In the genomic region with DNA sequence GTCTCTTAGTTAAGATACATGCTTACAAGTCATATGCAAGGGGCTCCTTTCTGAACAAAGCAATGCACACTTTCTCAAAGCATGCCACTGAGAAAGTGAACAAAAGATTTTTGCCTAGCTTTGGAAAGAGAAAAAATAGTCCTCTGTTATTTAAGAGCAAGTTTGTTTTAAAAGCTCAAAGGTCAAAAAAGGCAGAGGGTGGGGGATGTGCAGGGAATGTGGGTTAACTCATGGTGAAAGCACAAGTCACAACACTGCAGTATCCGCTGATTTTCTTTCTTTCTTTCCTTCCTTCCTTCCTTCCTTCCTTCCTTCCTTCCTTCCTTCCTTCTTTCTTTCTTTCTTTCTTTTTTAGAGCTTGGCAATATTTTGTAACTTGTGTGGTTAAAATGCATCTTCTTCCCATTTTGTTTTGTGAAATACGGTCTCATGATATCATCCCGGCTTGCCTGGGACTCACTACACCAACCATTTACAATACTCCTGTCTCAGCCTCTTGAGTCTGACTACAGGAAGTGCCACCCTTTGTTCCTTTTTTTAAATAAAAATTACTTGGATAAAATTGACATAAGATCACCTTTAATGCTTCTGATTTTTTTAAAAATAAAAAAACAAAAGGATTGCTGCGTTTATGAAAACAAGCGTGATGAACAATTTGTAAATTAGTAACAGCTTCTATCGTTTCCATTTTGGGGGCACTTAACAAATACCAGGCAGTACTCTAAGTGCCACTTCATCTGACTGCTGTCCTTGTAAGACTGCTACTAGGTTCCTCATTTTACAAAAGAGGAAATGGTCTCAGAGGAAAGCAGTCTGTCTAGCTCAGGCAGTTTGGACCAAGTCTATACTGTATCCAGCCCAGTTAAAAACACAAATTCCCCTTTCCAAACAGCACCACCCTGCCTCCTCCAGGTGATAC, we compare ENCODE assay signal across 11 mouse cellular contexts. TPM values are rescaled to one million over a fixed set of nuclear protein-coding genes. Genes with fewer than 3 reads are reported as not detected.
DNase-seq lines count a peak whose midpoint lies in the region; ATAC-seq and TF ChIP-seq lines count a peak whose summit lies in the region.
"Had no signal": no experiment of that assay in that cellular context is flagged by ENCODE, and none has a peak within 500 bp of the region (broad histone marks: within the 10 kb centered on the region; RNA-seq: fewer than 3 reads in every experiment).

No protein-coding gene starts in this region.

- intact Hi-C loops in heart, adult 2 months (cut with DNase I), result no loop called here

- no peak for ATAC-seq in heart, postnatal 0 days (ENCODE audit: insufficient read depth, low read depth)
- ATAC-seq in common myeloid progenitor, adult 5-6 weeks (replicated peaks; ENCODE audit: low read depth, poor library complexity, severe bottlenecking), result peak; percentile 68
- ATAC-seq in liver, embryonic 15.5 days (ENCODE audit: insufficient read depth), result no peak
- ATAC-seq in midbrain, embryonic 15.5 days (replicated peaks), result no peak
- no peak for ATAC-seq in forebrain, postnatal 0 days
- ATAC-seq: CD4-positive, CD25-positive, alpha-beta regulatory T cell, adult 4 months had no signal

- TF ChIP-seq EP300 in heart, postnatal 0 days (IDR thresholded peaks at IDR 0.05; ENCODE audit: low read depth), result no peak
- TF ChIP-seq EP300 in heart, adult 2 months (IDR thresholded peaks at IDR 0.05; ENCODE audit: insufficient read depth, low read depth, low read length), result no peak

- H3K9ac ChIP-seq in heart, postnatal 0 days (replicated peaks; ENCODE audit: low read depth, low read length), result no peak overlapping the region
- no peak overlapping the region for H3K9ac ChIP-seq in heart, adult 2 months (ENCODE audit: low read depth, low read length)
- H3K9ac ChIP-seq in liver, embryonic 15.5 days, result no peak overlapping the region
- H3K9ac ChIP-seq in midbrain, embryonic 15.5 days, result no peak overlapping the region
- no peak overlapping the region for H3K9ac ChIP-seq in forebrain, postnatal 0 days

- TF ChIP-seq POLR2A in heart, adult 2 months (IDR thresholded peaks at IDR 0.05; ENCODE audit: insufficient read depth, low read depth, low read length), result no peak
- no peak for TF ChIP-seq POLR2A in thymus, adult 2 months (IDR thresholded peaks at IDR 0.05; ENCODE audit: control insufficient read depth, extremely low read depth, insufficient read depth, low read length, poor library complexity)

- peaks cover 8% of the 10 kb centered on the region; the same call in 1 of the 2 replicates for H3K79me2 ChIP-seq in heart, adult 2 months (replicated peaks; ENCODE audit: control insufficient read depth, insufficient read depth, low read length)

- peaks cover 26% of the 10 kb centered on the region for H3K4me1 ChIP-seq in heart, postnatal 0 days (ENCODE audit: control insufficient read depth, insufficient read depth)
- peaks cover 10% of the 10 kb centered on the region for H3K4me1 ChIP-seq in heart, adult 2 months (ENCODE audit: control insufficient read depth, insufficient read depth, low read length)
- peaks cover 35% of the 10 kb centered on the region for H3K4me1 ChIP-seq in liver, embryonic 15.5 days (replicated peaks)
- peaks cover 34% of the 10 kb centered on the region for H3K4me1 ChIP-seq in midbrain, embryonic 15.5 days
- H3K4me1 ChIP-seq in thymus, adult 2 months (replicated peaks; ENCODE audit: control insufficient read depth, insufficient read depth, low read length), result 0 out of 2 replicates have a peak, but pooled peaks cover 2% of the 10 kb centered on the region
- H3K4me1 ChIP-seq in forebrain, postnatal 0 days (ENCODE audit: insufficient read depth), result peaks cover 13% of the 10 kb centered on the region

- TF ChIP-seq CTCF in heart, postnatal 0 days (IDR thresholded peaks at IDR 0.05; ENCODE audit: low read depth), result no peak
- no peak for TF ChIP-seq CTCF in heart, adult 2 months (IDR thresholded peaks at IDR 0.05)
- TF ChIP-seq CTCF in thymus, adult 2 months (IDR thresholded peaks at IDR 0.05; ENCODE audit: borderline replicate concordance, control insufficient read depth, extremely low read depth, insufficient read depth, low read length, poor library complexity), result no peak
- TF ChIP-seq CTCF in forebrain, postnatal 0 days (IDR thresholded peaks at IDR 0.05; ENCODE audit: low read depth), result no peak

- H3K27ac ChIP-seq in heart, postnatal 0 days (ENCODE audit: low read depth), result peak overlapping the region; percentile 43; the same call in 1 of the 2 replicates
- H3K27ac ChIP-seq in heart, adult 2 months, result no peak overlapping the region
- H3K27ac ChIP-seq in liver, embryonic 15.5 days (replicated peaks), result peak overlapping the region; percentile 72; the same call in 1 of the 2 replicates
- no peak overlapping the region for H3K27ac ChIP-seq in midbrain, embryonic 15.5 days
- H3K27ac ChIP-seq in thymus, adult 2 months (ENCODE audit: control insufficient read depth, insufficient read depth, low read length), result no peak overlapping the region
- no peak overlapping the region for H3K27ac ChIP-seq in forebrain, postnatal 0 days (ENCODE audit: low read depth, low read length)
- H3K27ac ChIP-seq: kidney, postnatal 0 days had no signal

- no peak overlapping the region for H3K4me3 ChIP-seq in heart, postnatal 0 days (ENCODE audit: low read depth, low read length)
- H3K4me3 ChIP-seq in heart, adult 2 months, result no peak overlapping the region
- H3K4me3 ChIP-seq in liver, embryonic 15.5 days (replicated peaks), result no peak overlapping the region
- no peak overlapping the region for H3K4me3 ChIP-seq in midbrain, embryonic 15.5 days
- H3K4me3 ChIP-seq in thymus, adult 2 months (ENCODE audit: control insufficient read depth, insufficient read depth, low read length), result no peak overlapping the region
- no peak overlapping the region for H3K4me3 ChIP-seq in forebrain, postnatal 0 days (ENCODE audit: low read depth, low read length)

- H3K4me2 ChIP-seq in heart, postnatal 0 days (ENCODE audit: low read depth, low read length), result no peak overlapping the region
- peak overlapping the region; percentile 35 for H3K4me2 ChIP-seq in liver, embryonic 15.5 days
- no peak overlapping the region for H3K4me2 ChIP-seq in midbrain, embryonic 15.5 days
- H3K4me2 ChIP-seq in forebrain, postnatal 0 days (ENCODE audit: low read depth), result no peak overlapping the region

- no peaks in the 10 kb centered on the region for H3K27me3 ChIP-seq in heart, postnatal 0 days (ENCODE audit: control insufficient read depth, insufficient read depth, low read length)
- no peaks in the 10 kb centered on the region for H3K27me3 ChIP-seq in heart, adult 2 months (ENCODE audit: control insufficient read depth, insufficient read depth, low read length)
- no peaks in the 10 kb centered on the region for H3K27me3 ChIP-seq in liver, embryonic 15.5 days
- H3K27me3 ChIP-seq in midbrain, embryonic 15.5 days (replicated peaks), result no peaks in the 10 kb centered on the region
- no peaks in the 10 kb centered on the region for H3K27me3 ChIP-seq in thymus, adult 2 months (ENCODE audit: control insufficient read depth, insufficient read depth, low read length)
- H3K27me3 ChIP-seq in forebrain, postnatal 0 days (ENCODE audit: insufficient read depth, low read length), result no peaks in the 10 kb centered on the region

- H3K9me3 ChIP-seq in heart, postnatal 0 days (replicated peaks; ENCODE audit: control insufficient read depth, low read length), result no peaks in the 10 kb centered on the region
- no peaks in the 10 kb centered on the region for H3K9me3 ChIP-seq in liver, embryonic 15.5 days (replicated peaks)
- H3K9me3 ChIP-seq in midbrain, embryonic 15.5 days, result no peaks in the 10 kb centered on the region
- no peaks in the 10 kb centered on the region for H3K9me3 ChIP-seq in forebrain, postnatal 0 days (ENCODE audit: low read length)

- H3K36me3 ChIP-seq in heart, postnatal 0 days (replicated peaks; ENCODE audit: control insufficient read depth, insufficient read depth, low read length), result no peaks in the 10 kb centered on the region; the same call in none of the 2 replicates
- H3K36me3 ChIP-seq in heart, adult 2 months (ENCODE audit: control insufficient read depth, insufficient read depth, low read length), result peaks cover 47% of the 10 kb centered on the region
- H3K36me3 ChIP-seq in liver, embryonic 15.5 days (replicated peaks), result peaks cover 15% of the 10 kb centered on the region
- no peaks in the 10 kb centered on the region for H3K36me3 ChIP-seq in midbrain, embryonic 15.5 days (replicated peaks)
- H3K36me3 ChIP-seq in thymus, adult 2 months (ENCODE audit: control insufficient read depth, insufficient read depth, low read length), result peaks cover 13% of the 10 kb centered on the region
- no peaks in the 10 kb centered on the region for H3K36me3 ChIP-seq in forebrain, postnatal 0 days (ENCODE audit: insufficient read depth)

- no peak for DNase-seq in heart, postnatal 0 days (ENCODE audit: low spot score)
- no peak for DNase-seq in heart, adult 2 months
- DNase-seq in A20 (ENCODE audit: low read depth, low spot score), result peak; percentile 80
- DNase-seq in thymus, adult 2 months, result no peak
- DNase-seq in forebrain, postnatal 0 days, result no peak
- DNase-seq: thymus, postnatal 25 days had no signal

- WGBS in heart, postnatal 0 days, result 47% methylated on average over 6 of the region's 6 CpGs
- 54% methylated on average over 6 of the region's 6 CpGs for WGBS in heart, adult 2 months
- 21% methylated on average over 6 of the region's 6 CpGs for WGBS in liver, embryonic 15.5 days (ENCODE audit: insufficient replicate concordance)
- WGBS in midbrain, embryonic 15.5 days, result 90% methylated on average over 6 of the region's 6 CpGs
- WGBS in thymus, adult 2 months, result 21% methylated on average over 6 of the region's 6 CpGs
- 84% methylated on average over 6 of the region's 6 CpGs for WGBS in forebrain, postnatal 0 days

RNA-seq across cellular contexts. Expression of a gene that starts 5.0 kb away (rescaled TPM):
- 83.8 and 130 TPM in 2 replicates for total RNA-seq in heart, postnatal 0 days (2014; rRNA removed; ENCODE audit: low replicate concordance)
- 346 and 349 TPM in 2 replicates for polyA plus RNA-seq in heart, postnatal 0 days (2015; fragmentation: Nextera tagmentation; extraction: Ambion mirVana)
- 100 to 1,000 TPM; 129 to 135 TPM for total RNA-seq in heart, adult 2 months (2021)
- 61.4 and 70.1 TPM in 2 replicates for polyA plus RNA-seq in heart, adult 2 months (2012; rRNA removed)
- total RNA-seq in common myeloid progenitor, adult 5-6 weeks (2017), result 136 and 137 TPM in 2 replicates
- polyA plus RNA-seq in liver, embryonic 15.5 days (2015; fragmentation: Nextera tagmentation; extraction: Ambion mirVana), result 104 and 111 TPM in 2 replicates
- 400 and 424 TPM in 2 replicates for polyA plus RNA-seq in midbrain, embryonic 15.5 days (2015; fragmentation: Nextera tagmentation; extraction: Ambion mirVana)
- 84.2 and 136 TPM in 2 replicates for polyA plus RNA-seq in thymus, adult 2 months (2012; rRNA removed)
- total RNA-seq in forebrain, postnatal 0 days (2014; rRNA removed), result 98.0 and 121 TPM in 2 replicates
- polyA plus RNA-seq in forebrain, postnatal 0 days (2015; fragmentation: Nextera tagmentation; extraction: Ambion mirVana), result 432 and 544 TPM in 2 replicates

Comparison
In these comparisons a context has a peak if more than half of its experiments do, and no peak if none do; other contexts are left out.
1. H3K27ac ChIP-seq: peak in heart, postnatal 0 days (single experiment) and liver, embryonic 15.5 days (single experiment); none in heart, adult 2 months (single experiment), midbrain, embryonic 15.5 days (single experiment), thymus, adult 2 months (single experiment) and forebrain, postnatal 0 days (single experiment).